Comparison of ENCODE assay signal across 16 mouse cellular contexts in genomic region chr16:77235449-77235848, GRCm38 (mm10).
A peak's percentile ranks its signal among the peaks of the same experiment; 100 is the strongest.
DNase-seq lines count a peak whose midpoint lies in the region; ATAC-seq and TF ChIP-seq lines count a peak whose summit lies in the region.
"Had no signal": no experiment of that assay in that cellular context is flagged by ENCODE, and none has a peak within 500 bp of the region (broad histone marks: within the 10 kb centered on the region; RNA-seq: fewer than 3 reads in every experiment).

No protein-coding gene starts in this region.

- H3K27ac ChIP-seq in forebrain, embryonic 11.5 days (ENCODE audit: low read depth, low read length): peak overlapping the region; percentile 96
- H3K27ac ChIP-seq in hindbrain, embryonic 14.5 days: peak overlapping the region; percentile 97
- peak overlapping the region; percentile 98 for H3K27ac ChIP-seq in midbrain, embryonic 15.5 days
- no peak overlapping the region for H3K27ac ChIP-seq in heart, embryonic 11.5 days (ENCODE audit: low read depth, low read length)
- H3K27ac ChIP-seq: limb, embryonic 15.5 days; stomach, postnatal 0 days had no signal

- H3K4me1 ChIP-seq in forebrain, embryonic 11.5 days (replicated peaks; ENCODE audit: control insufficient read depth, insufficient read depth, low read length): peaks cover 15% of the 10 kb centered on the region; the same call in 1 of the 2 replicates
- H3K4me1 ChIP-seq in hindbrain, embryonic 14.5 days (replicated peaks; ENCODE audit: control insufficient read depth, insufficient read depth, low read length): peaks cover 9% of the 10 kb centered on the region; the same call in 1 of the 2 replicates
- H3K4me1 ChIP-seq in midbrain, embryonic 15.5 days: no peaks in the 10 kb centered on the region
- H3K4me1 ChIP-seq in heart, embryonic 11.5 days (ENCODE audit: control insufficient read depth, insufficient read depth, low read length): no peaks in the 10 kb centered on the region

- TF ChIP-seq POLR2A in brain, embryonic 14.5 days (IDR thresholded peaks at IDR 0.05; ENCODE audit: borderline replicate concordance, extremely low read depth, insufficient read depth, insufficient read length, poor library complexity, severe bottlenecking): no peak

- H3K9me3 ChIP-seq in forebrain, embryonic 11.5 days (ENCODE audit: control insufficient read depth, low read length): no peaks in the 10 kb centered on the region
- H3K9me3 ChIP-seq in hindbrain, embryonic 14.5 days (ENCODE audit: control insufficient read depth, low read length): no peaks in the 10 kb centered on the region
- H3K9me3 ChIP-seq in midbrain, embryonic 15.5 days: no peaks in the 10 kb centered on the region
- H3K9me3 ChIP-seq in heart, embryonic 11.5 days (replicated peaks; ENCODE audit: control insufficient read depth, low read length): no peaks in the 10 kb centered on the region
- H3K9me3 ChIP-seq: G1E; limb, embryonic 15.5 days had no signal

- H3K4me2 ChIP-seq in forebrain, embryonic 11.5 days (ENCODE audit: low read depth, low read length, severe bottlenecking): no peak overlapping the region
- H3K4me2 ChIP-seq in hindbrain, embryonic 14.5 days (replicated peaks): peak overlapping the region; percentile 62
- H3K4me2 ChIP-seq in midbrain, embryonic 15.5 days: peak overlapping the region; percentile 66
- H3K4me2 ChIP-seq in heart, embryonic 11.5 days: no peak overlapping the region
- H3K4me2 ChIP-seq: limb, embryonic 15.5 days had no signal

- TF ChIP-seq CTCF in brain, embryonic 14.5 days (IDR thresholded peaks at IDR 0.05; ENCODE audit: borderline replicate concordance, extremely low read depth, insufficient read depth, insufficient read length): no peak

- H3K27me3 ChIP-seq in forebrain, embryonic 11.5 days (ENCODE audit: control insufficient read depth, insufficient read depth, low read length): no peaks in the 10 kb centered on the region
- H3K27me3 ChIP-seq in hindbrain, embryonic 14.5 days (ENCODE audit: control insufficient read depth, insufficient read depth, low read length): no peaks in the 10 kb centered on the region
- no peaks in the 10 kb centered on the region for H3K27me3 ChIP-seq in midbrain, embryonic 15.5 days (replicated peaks)
- no peaks in the 10 kb centered on the region for H3K27me3 ChIP-seq in heart, embryonic 11.5 days (ENCODE audit: control insufficient read depth, insufficient read depth, low read length)
- H3K27me3 ChIP-seq: limb, embryonic 15.5 days had no signal

- H3K9ac ChIP-seq in forebrain, embryonic 11.5 days (ENCODE audit: low read length): peak overlapping the region; percentile 6; the same call in 1 of the 2 replicates
- H3K9ac ChIP-seq in hindbrain, embryonic 14.5 days: peak overlapping the region; percentile 72
- H3K9ac ChIP-seq in midbrain, embryonic 15.5 days: peak overlapping the region; percentile 69
- no peak overlapping the region for H3K9ac ChIP-seq in heart, embryonic 11.5 days (ENCODE audit: low read depth, low read length)
- H3K9ac ChIP-seq: limb, embryonic 15.5 days had no signal

- ATAC-seq in forebrain, embryonic 11.5 days (replicated peaks; ENCODE audit: low FRiP score): no peak
- ATAC-seq in hindbrain, embryonic 14.5 days (ENCODE audit: low FRiP score): no peak
- no peak for ATAC-seq in midbrain, embryonic 15.5 days (replicated peaks)
- ATAC-seq in heart, embryonic 11.5 days (replicated peaks; ENCODE audit: insufficient number of reproducible peaks, low FRiP score, low TSS enrichment): no peak
- ATAC-seq: inflammation-experienced regulatory T-cells, adult 6 months had no signal

- no peaks in the 10 kb centered on the region for H3K36me3 ChIP-seq in forebrain, embryonic 11.5 days (ENCODE audit: control insufficient read depth, insufficient read depth, low read length)
- no peaks in the 10 kb centered on the region for H3K36me3 ChIP-seq in hindbrain, embryonic 14.5 days (replicated peaks; ENCODE audit: control insufficient read depth, insufficient read depth)
- H3K36me3 ChIP-seq in midbrain, embryonic 15.5 days (replicated peaks): no peaks in the 10 kb centered on the region
- H3K36me3 ChIP-seq in heart, embryonic 11.5 days (ENCODE audit: control insufficient read depth, insufficient read depth, low read length): no peaks in the 10 kb centered on the region
- H3K36me3 ChIP-seq: G1E; limb, embryonic 15.5 days had no signal

- H3K4me3 ChIP-seq in forebrain, embryonic 11.5 days (ENCODE audit: low read depth, low read length): no peak overlapping the region
- H3K4me3 ChIP-seq in hindbrain, embryonic 14.5 days (replicated peaks; ENCODE audit: low read length): peak overlapping the region; percentile 32
- peak overlapping the region; percentile 43 for H3K4me3 ChIP-seq in midbrain, embryonic 15.5 days
- H3K4me3 ChIP-seq in heart, embryonic 11.5 days (ENCODE audit: low read depth, low read length): no peak overlapping the region
- H3K4me3 ChIP-seq: limb, embryonic 15.5 days had no signal

- 71% methylated on average over 5 of the region's 5 CpGs for WGBS in forebrain, embryonic 11.5 days
- 35% methylated on average over 5 of the region's 5 CpGs for WGBS in hindbrain, embryonic 14.5 days
- 24% methylated on average over 5 of the region's 5 CpGs for WGBS in midbrain, embryonic 15.5 days
- 88% methylated on average over 5 of the region's 5 CpGs for WGBS in heart, embryonic 11.5 days (ENCODE audit: insufficient replicate concordance)

- DNase-seq in brain, embryonic 14.5 days (ENCODE audit: low read depth): peak; percentile 76
- no peak for DNase-seq in forebrain, embryonic 11.5 days (ENCODE audit: low spot score)
- peak; percentile 53 for DNase-seq in hindbrain, embryonic 14.5 days (ENCODE audit: low spot score)
- no peak for DNase-seq in kidney, adult 9 months
- no peak for DNase-seq in left cerebral cortex, adult 11 months (ENCODE audit: low spot score)
- no peak for DNase-seq in heart, adult 8-10 months (ENCODE audit: low spot score)
- DNase-seq: adrenal gland, postnatal 10 days; lung, adult 18-20 months; lung, postnatal 36 days; thymus, postnatal 14 days had no signal

Comparison
In these comparisons a context has a peak if more than half of its experiments do, and no peak if none do; other contexts are left out.
1. DNase-seq: peak in brain, embryonic 14.5 days (single experiment) and hindbrain, embryonic 14.5 days (single experiment); none in forebrain, embryonic 11.5 days (single experiment), kidney, adult 9 months (single experiment), left cerebral cortex, adult 11 months (single experiment) and heart, adult 8-10 months (single experiment).
2. H3K4me2 ChIP-seq: peak in hindbrain, embryonic 14.5 days (single experiment) and midbrain, embryonic 15.5 days (single experiment); none in forebrain, embryonic 11.5 days (single experiment) and heart, embryonic 11.5 days (single experiment).
3. H3K4me3 ChIP-seq: peak in hindbrain, embryonic 14.5 days (single experiment) and midbrain, embryonic 15.5 days (single experiment); none in forebrain, embryonic 11.5 days (single experiment) and heart, embryonic 11.5 days (single experiment).